Mouse (Mus musculus) urinary bladder, postnatal 36 days (tissue): ENCODE data around the gene Sfxn5.

Experiments used
- DNase-seq, 2 experiments: peaks; one replicate each; pipeline ENCODE4 v3.0.0; 2022; ENCODE audit warnings: low spot score in 2 of 2, mixed read lengths in 1 of 2

Gene Sfxn5

GRCm38 (mm10) chr6:85334251-85334650, 1.0 kb upstream of the Sfxn5 start:
- no peak for DNase-seq

GRCm38 (mm10) chr6:85333732-85334131, 510 bp upstream of the Sfxn5 start:
- no peak for DNase-seq

GRCm38 (mm10) chr6:85332351-85332999, 747 bp downstream of the Sfxn5 start:
- DNase-seq = no peak

GRCm38 (mm10) chr6:85331736-85332135, 1.5 kb downstream of the Sfxn5 start:
- no peak for DNase-seq

GRCm38 (mm10) chr6:85331221-85331735, 1.9 kb downstream of the Sfxn5 start:
- DNase-seq = peak in 1 of 2 experiments; percentile 40

GRCm38 (mm10) chr6:85329666-85330185, 3.5 kb downstream of the Sfxn5 start:
- DNase-seq = no peak

- no peak for DNase-seq
Observed at GRCm38 (mm10) chr6:85326564-85326963, 6.7 kb downstream of the Sfxn5 start.

- no peak for DNase-seq
Observed at GRCm38 (mm10) chr6:85325109-85325508, 8.1 kb downstream of the Sfxn5 start.

GRCm38 (mm10) chr6:85320445-85320866, 12.8 kb downstream of the Sfxn5 start:
- no peak for DNase-seq

- DNase-seq = no peak
Observed at GRCm38 (mm10) chr6:85316211-85316610, 17.0 kb downstream of the Sfxn5 start.

- no peak for DNase-seq
Observed at GRCm38 (mm10) chr6:85314064-85314798, 19.0 kb downstream of the Sfxn5 start.

GRCm38 (mm10) chr6:85307894-85308293, 25.3 kb downstream of the Sfxn5 start:
- no peak for DNase-seq

GRCm38 (mm10) chr6:85306375-85306774, 26.8 kb downstream of the Sfxn5 start:
- DNase-seq = no peak

- DNase-seq = no peak
Observed at GRCm38 (mm10) chr6:85305826-85306225, 27.4 kb downstream of the Sfxn5 start.

GRCm38 (mm10) chr6:85304966-85305365, 28.3 kb downstream of the Sfxn5 start:
- no peak for DNase-seq

- peak in 1 of 2 experiments; percentile 56 for DNase-seq
Observed at GRCm38 (mm10) chr6:85302326-85303055, 30.7 kb downstream of the Sfxn5 start.

GRCm38 (mm10) chr6:85295384-85296167, 37.6 kb downstream of the Sfxn5 start:
- peak in 1 of 2 experiments; percentile 71 for DNase-seq

- DNase-seq = no peak
Observed at GRCm38 (mm10) chr6:85294004-85294379, 39.2 kb downstream of the Sfxn5 start.

- DNase-seq = peak in 1 of 2 experiments; percentile 37
Observed at GRCm38 (mm10) chr6:85293255-85294003, 39.8 kb downstream of the Sfxn5 start.
